Mouse (Mus musculus): ENCODE data around the gene Fam234b. TPM values are rescaled to one million over a fixed set of nuclear protein-coding genes. Genes with fewer than 3 reads are reported as not detected.

Fam234b gene
- polyA plus RNA-seq, 1 experiment: 4.6 TPM

- Histone ChIP-seq H3K4me3 (ENCODE audit: insufficient read depth, poor library complexity, severe bottlenecking) (no peak overlapping the region), H3K36me3 (ENCODE audit: control insufficient read depth, insufficient read depth) (no peaks in the 10 kb centered on the region), H3K79me2 (ENCODE audit: control insufficient read depth, insufficient read depth) (no peaks in the 10 kb centered on the region), H3K27me3 (ENCODE audit: control insufficient read depth, insufficient read depth, insufficient read length) (no peaks in the 10 kb centered on the region), H3K79me3 (ENCODE audit: low read depth) (no peaks in the 10 kb centered on the region), H3ac (ENCODE audit: control insufficient read depth, insufficient read length, low read depth) (no peak overlapping the region)
- TF ChIP-seq CTCF (IDR thresholded peaks at IDR 0.05; ENCODE audit: control insufficient read depth, insufficient read depth, insufficient read length) (no peak), USF1 (IDR thresholded peaks at IDR 0.05; ENCODE audit: low read depth) (no peak), MYOG (IDR thresholded peaks at IDR 0.05; ENCODE audit: control insufficient read depth, extremely low read depth, insufficient read length) (no peak), FOSL1 (IDR thresholded peaks at IDR 0.05; ENCODE audit: insufficient read depth, low read length, poor library complexity, severe bottlenecking) (no peak), MYOD1 (IDR thresholded peaks at IDR 0.05; ENCODE audit: control insufficient read depth, insufficient read length, low read depth) (no peak), CEBPB (IDR thresholded peaks at IDR 0.05; ENCODE audit: low read depth) (no peak), MAX (IDR thresholded peaks at IDR 0.05) (no peak)
Observed at GRCm38 (mm10) chr6:135165191-135165590, 32.6 kb upstream of the Fam234b start.

DNA sequence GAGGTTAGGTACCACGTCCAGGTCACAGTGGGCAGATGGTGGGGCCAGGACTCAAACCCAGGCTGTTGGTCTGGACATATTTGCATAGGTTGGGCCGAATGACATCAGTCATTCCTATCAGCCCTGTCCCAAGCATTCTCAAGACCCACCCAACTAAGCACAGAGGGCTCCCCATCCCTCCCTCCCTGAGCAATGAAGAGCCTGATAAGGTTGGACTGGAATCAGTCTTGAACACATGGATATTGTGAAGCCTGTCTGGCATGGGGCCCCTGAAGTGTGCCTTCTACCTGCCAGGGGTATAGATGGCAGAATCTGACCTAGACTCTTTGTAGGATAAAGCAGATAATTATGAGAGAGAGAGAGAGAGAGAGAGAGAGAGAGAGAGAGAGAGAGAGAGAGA, 32.1 kb upstream of the Fam234b start:
- TF ChIP-seq MYOG (IDR thresholded peaks at IDR 0.05; ENCODE audit: control insufficient read depth, extremely low read depth, insufficient read length): no peak
- TF ChIP-seq USF1 (IDR thresholded peaks at IDR 0.05; ENCODE audit: low read depth): no peak
- no peak for TF ChIP-seq MYOD1 (IDR thresholded peaks at IDR 0.05; ENCODE audit: control insufficient read depth, insufficient read length, low read depth)
- TF ChIP-seq MAX (IDR thresholded peaks at IDR 0.05): no peak
- no peak for TF ChIP-seq FOSL1 (IDR thresholded peaks at IDR 0.05; ENCODE audit: insufficient read depth, low read length, poor library complexity, severe bottlenecking)
- no peak for TF ChIP-seq CEBPB (IDR thresholded peaks at IDR 0.05; ENCODE audit: low read depth)
- no peak for TF ChIP-seq CTCF (IDR thresholded peaks at IDR 0.05; ENCODE audit: control insufficient read depth, insufficient read depth, insufficient read length)
- Histone ChIP-seq H3K79me3 (ENCODE audit: low read depth) (no peaks in the 10 kb centered on the region), H3K36me3 (ENCODE audit: control insufficient read depth, insufficient read depth) (no peaks in the 10 kb centered on the region), H3K79me2 (ENCODE audit: control insufficient read depth, insufficient read depth) (no peaks in the 10 kb centered on the region), H3K27me3 (ENCODE audit: control insufficient read depth, insufficient read depth, insufficient read length) (no peaks in the 10 kb centered on the region), H3K4me3 (ENCODE audit: insufficient read depth, poor library complexity, severe bottlenecking) (no peak overlapping the region), H3ac (ENCODE audit: control insufficient read depth, insufficient read length, low read depth) (no peak overlapping the region)

DNA sequence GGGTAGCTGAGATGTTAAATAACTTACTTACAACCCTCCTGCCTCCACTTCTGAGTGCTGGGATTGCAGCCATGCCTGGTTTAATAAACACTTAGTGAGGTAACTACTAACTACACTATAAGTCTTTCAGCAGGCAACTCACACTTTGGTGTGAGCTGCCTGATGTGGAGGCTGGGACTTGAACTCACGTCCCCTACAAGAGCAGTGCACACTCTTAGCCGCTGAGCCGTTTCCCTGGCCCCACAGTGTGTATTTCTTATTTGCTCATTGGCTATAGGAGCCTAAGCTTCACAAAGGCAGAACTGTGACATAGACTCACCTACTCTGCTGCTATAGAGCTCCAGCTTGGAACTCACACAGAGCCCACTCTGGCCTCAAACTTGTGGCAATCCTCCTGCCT, 31.5 kb upstream of the Fam234b start:
- Histone ChIP-seq H3K27me3 (ENCODE audit: control insufficient read depth, insufficient read depth, insufficient read length) (no peaks in the 10 kb centered on the region), H3K79me3 (ENCODE audit: low read depth) (no peaks in the 10 kb centered on the region), H3K36me3 (ENCODE audit: control insufficient read depth, insufficient read depth) (no peaks in the 10 kb centered on the region), H3K79me2 (ENCODE audit: control insufficient read depth, insufficient read depth) (no peaks in the 10 kb centered on the region), H3K4me3 (ENCODE audit: insufficient read depth, poor library complexity, severe bottlenecking) (no peak overlapping the region), H3ac (ENCODE audit: control insufficient read depth, insufficient read length, low read depth) (no peak overlapping the region)
- TF ChIP-seq MYOG (IDR thresholded peaks at IDR 0.05; ENCODE audit: control insufficient read depth, extremely low read depth, insufficient read length) (no peak), FOSL1 (IDR thresholded peaks at IDR 0.05; ENCODE audit: insufficient read depth, low read length, poor library complexity, severe bottlenecking) (no peak), CEBPB (IDR thresholded peaks at IDR 0.05; ENCODE audit: low read depth) (no peak), CTCF (IDR thresholded peaks at IDR 0.05; ENCODE audit: control insufficient read depth, insufficient read depth, insufficient read length) (no peak), USF1 (IDR thresholded peaks at IDR 0.05; ENCODE audit: low read depth) (no peak), MAX (IDR thresholded peaks at IDR 0.05) (no peak), MYOD1 (IDR thresholded peaks at IDR 0.05; ENCODE audit: control insufficient read depth, insufficient read length, low read depth) (no peak)

DNA sequence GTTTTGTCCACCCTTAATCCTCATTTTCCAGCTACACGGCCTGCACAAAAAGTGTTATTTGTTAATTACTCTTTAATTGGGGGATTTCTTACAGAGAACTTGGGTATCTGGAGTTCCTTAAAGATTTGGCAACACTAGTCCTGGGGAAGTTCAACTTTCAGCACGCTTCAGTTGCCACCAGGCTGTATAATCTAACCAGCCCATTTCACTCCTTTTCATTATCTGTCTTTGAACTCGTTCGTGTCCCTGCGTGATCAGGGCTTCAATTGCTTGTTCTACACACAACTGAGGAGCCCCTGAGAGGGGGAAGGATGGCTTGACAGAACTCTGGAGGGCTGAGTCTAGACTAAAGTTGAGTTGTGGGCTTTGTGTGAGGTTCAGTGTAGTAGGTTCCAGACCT, 31.1 kb upstream of the Fam234b start:
- H3ac ChIP-seq (ENCODE audit: control insufficient read depth, insufficient read length, low read depth): no peak overlapping the region
- no peaks in the 10 kb centered on the region for H3K36me3 ChIP-seq (ENCODE audit: control insufficient read depth, insufficient read depth)
- TF ChIP-seq CEBPB (IDR thresholded peaks at IDR 0.05; ENCODE audit: low read depth): no peak
- TF ChIP-seq MAX (IDR thresholded peaks at IDR 0.05): no peak
- no peak for TF ChIP-seq MYOG (IDR thresholded peaks at IDR 0.05; ENCODE audit: control insufficient read depth, extremely low read depth, insufficient read length)
- TF ChIP-seq USF1 (IDR thresholded peaks at IDR 0.05; ENCODE audit: low read depth): no peak
- TF ChIP-seq CTCF (IDR thresholded peaks at IDR 0.05; ENCODE audit: control insufficient read depth, insufficient read depth, insufficient read length): no peak
- TF ChIP-seq FOSL1 (IDR thresholded peaks at IDR 0.05; ENCODE audit: insufficient read depth, low read length, poor library complexity, severe bottlenecking): no peak
- TF ChIP-seq MYOD1 (IDR thresholded peaks at IDR 0.05; ENCODE audit: control insufficient read depth, insufficient read length, low read depth): no peak
- no peaks in the 10 kb centered on the region for H3K79me2 ChIP-seq (ENCODE audit: control insufficient read depth, insufficient read depth)
- H3K79me3 ChIP-seq (ENCODE audit: low read depth): no peaks in the 10 kb centered on the region
- no peaks in the 10 kb centered on the region for H3K27me3 ChIP-seq (ENCODE audit: control insufficient read depth, insufficient read depth, insufficient read length)
- H3K4me3 ChIP-seq (ENCODE audit: insufficient read depth, poor library complexity, severe bottlenecking): no peak overlapping the region

- Histone ChIP-seq H3ac (ENCODE audit: control insufficient read depth, insufficient read length, low read depth) (peak overlapping the region; percentile 64), H3K4me3 (ENCODE audit: insufficient read depth, poor library complexity, severe bottlenecking) (peak overlapping the region; percentile 0), H3K79me3 (ENCODE audit: low read depth) (no peaks in the 10 kb centered on the region), H3K36me3 (ENCODE audit: control insufficient read depth, insufficient read depth) (no peaks in the 10 kb centered on the region), H3K27me3 (ENCODE audit: control insufficient read depth, insufficient read depth, insufficient read length) (no peaks in the 10 kb centered on the region), H3K79me2 (ENCODE audit: control insufficient read depth, insufficient read depth) (no peaks in the 10 kb centered on the region)
- TF ChIP-seq MYOG (IDR thresholded peaks at IDR 0.05; ENCODE audit: control insufficient read depth, extremely low read depth, insufficient read length) (no peak), USF1 (IDR thresholded peaks at IDR 0.05; ENCODE audit: low read depth) (no peak), MYOD1 (IDR thresholded peaks at IDR 0.05; ENCODE audit: control insufficient read depth, insufficient read length, low read depth) (no peak), CTCF (IDR thresholded peaks at IDR 0.05; ENCODE audit: control insufficient read depth, insufficient read depth, insufficient read length) (no peak), MAX (IDR thresholded peaks at IDR 0.05) (no peak), FOSL1 (IDR thresholded peaks at IDR 0.05; ENCODE audit: insufficient read depth, low read length, poor library complexity, severe bottlenecking) (no peak), CEBPB (IDR thresholded peaks at IDR 0.05; ENCODE audit: low read depth) (no peak)
Observed at GRCm38 (mm10) chr6:135167380-135168311, 30.1 kb upstream of the Fam234b start.
